Comparison of ENCODE assay signal across 8 mouse cellular contexts in the genomic region with DNA sequence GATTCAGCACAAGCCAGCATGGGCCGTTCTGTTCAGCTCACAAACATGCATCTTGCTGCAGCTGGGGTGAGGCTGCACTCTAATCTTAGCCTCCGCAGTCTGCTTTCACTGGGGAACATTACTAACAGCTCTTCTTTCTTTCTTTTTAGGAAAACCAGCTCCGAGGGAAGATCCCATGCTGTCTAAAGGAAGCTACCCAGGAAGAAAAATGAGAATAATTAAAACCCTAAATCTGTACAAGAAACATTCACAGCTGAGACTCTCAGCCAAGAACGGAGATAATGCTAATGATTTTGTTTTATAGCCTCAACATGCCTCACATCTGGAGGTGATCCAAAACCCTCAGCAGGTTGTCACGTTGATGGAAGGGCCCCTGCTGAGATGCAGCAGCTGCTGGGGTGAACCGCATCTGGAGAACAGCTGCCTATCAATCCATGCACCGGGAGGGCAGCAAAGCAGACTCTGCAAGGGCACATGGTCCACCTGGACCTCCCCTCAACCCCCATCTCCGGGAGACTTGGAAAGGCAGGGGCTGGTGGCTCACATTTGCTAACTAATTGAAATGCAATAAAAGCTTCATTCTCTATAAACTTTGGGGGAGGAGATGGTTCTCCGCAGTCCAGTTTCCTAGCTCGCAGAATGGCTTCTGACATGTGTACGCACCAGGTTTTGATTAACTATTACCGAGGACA.
DNase-seq lines count a peak whose midpoint lies in the region; ATAC-seq lines count a peak whose summit lies in the region.

No protein-coding gene starts in this region.

- 20% methylated on average over 12 of the region's 12 CpGs for WGBS in hindbrain, embryonic 12.5 days
- 8% methylated on average over 12 of the region's 12 CpGs for WGBS in neural tube, embryonic 15.5 days

- 0 out of 2 replicates have a peak, but pooled peaks cover 5% of the 10 kb centered on the region for H3K9me3 ChIP-seq in hindbrain, embryonic 12.5 days (replicated peaks)
- no peaks in the 10 kb centered on the region for H3K9me3 ChIP-seq in neural tube, embryonic 15.5 days (replicated peaks)

- peak; percentile 68; the same call in 1 of the 2 replicates for ATAC-seq in hindbrain, embryonic 12.5 days (ENCODE audit: low FRiP score)
- peak; percentile 89 for ATAC-seq in neural tube, embryonic 15.5 days (ENCODE audit: low FRiP score)
- no peak for ATAC-seq in inflammation-experienced regulatory T-cells, adult 6 months

- H3K4me3 ChIP-seq in hindbrain, embryonic 12.5 days = no peak overlapping the region
- no peak overlapping the region for H3K4me3 ChIP-seq in neural tube, embryonic 15.5 days (replicated peaks)

- peak; percentile 47 to 53 for DNase-seq in cerebellum, postnatal 10 days
- no peak for DNase-seq in cerebellum, adult 8-10 months
- DNase-seq in embryo, embryonic 9.5 days (ENCODE audit: extremely low spot score) = peak; percentile 64
- peak; percentile 65 to 75 for DNase-seq in left cerebral cortex, adult 9 months (ENCODE audit: low spot score in 2 of 2)
- DNase-seq in thymus, adult 18-20 months = no peak

- no peak overlapping the region for H3K4me2 ChIP-seq in hindbrain, embryonic 12.5 days (replicated peaks)
- peak overlapping the region; percentile 48 for H3K4me2 ChIP-seq in neural tube, embryonic 15.5 days

- H3K36me3 ChIP-seq in hindbrain, embryonic 12.5 days = no peaks in the 10 kb centered on the region
- H3K36me3 ChIP-seq in neural tube, embryonic 15.5 days = no peaks in the 10 kb centered on the region

- 0 out of 2 replicates have a peak overlapping the region, but pooled peaks have one; percentile 23 for H3K27ac ChIP-seq in hindbrain, embryonic 12.5 days
- H3K27ac ChIP-seq in neural tube, embryonic 15.5 days (replicated peaks) = peak overlapping the region; percentile 77

- no peaks in the 10 kb centered on the region for H3K27me3 ChIP-seq in hindbrain, embryonic 12.5 days
- no peaks in the 10 kb centered on the region for H3K27me3 ChIP-seq in neural tube, embryonic 15.5 days (replicated peaks)

- peaks cover 12% of the 10 kb centered on the region for H3K4me1 ChIP-seq in hindbrain, embryonic 12.5 days
- peaks cover 24% of the 10 kb centered on the region for H3K4me1 ChIP-seq in neural tube, embryonic 15.5 days

- H3K9ac ChIP-seq in hindbrain, embryonic 12.5 days = no peak overlapping the region
- H3K9ac ChIP-seq in neural tube, embryonic 15.5 days (replicated peaks) = no peak overlapping the region

Comparison
In these comparisons a context has a peak if more than half of its experiments do, and no peak if none do; other contexts are left out.
1. DNase-seq: peak in cerebellum, postnatal 10 days (2 of 2), embryo, embryonic 9.5 days (single experiment) and left cerebral cortex, adult 9 months (2 of 2); none in cerebellum, adult 8-10 months (single experiment) and thymus, adult 18-20 months (0 of 2).